Mouse (Mus musculus): ENCODE measurements at regions not wholly inside any gene's neighbourhood (a gene's known extent, or its start where the extent isn't known, plus 50 kb on each side); places are given as distances from the start of the nearest gene placed in this dataset.
A peak's percentile ranks its signal among the peaks of the same experiment; 100 is the strongest.
"Not testable (repeated sequence)": the region's sequence is repeated elsewhere in the genome, so short reads cannot be mapped to it uniquely, and the experiment has no call there.

DNA sequence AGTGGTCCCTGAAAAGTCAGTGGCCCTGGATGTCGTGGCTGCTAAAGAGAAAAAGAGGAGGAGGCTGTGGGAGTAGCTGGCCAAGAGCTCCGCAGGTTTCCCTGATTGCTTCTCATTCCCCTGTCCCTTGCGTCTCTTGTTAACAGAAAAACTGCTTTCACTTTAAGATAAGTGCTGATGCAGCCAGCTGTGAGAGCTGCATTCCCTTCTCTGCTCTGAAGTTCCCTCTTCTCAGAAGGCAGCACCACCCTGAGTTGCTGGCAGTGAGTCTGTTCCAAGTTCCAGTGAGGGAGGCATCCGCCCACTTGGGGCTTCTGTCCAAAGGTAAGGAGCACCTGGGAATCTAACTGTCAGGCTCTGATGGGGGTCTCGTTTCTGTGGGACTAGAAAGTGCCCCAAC is 63.5 kb downstream of the Olfr693 start:
- not testable (repeated sequence) for DNase-seq

DNA sequence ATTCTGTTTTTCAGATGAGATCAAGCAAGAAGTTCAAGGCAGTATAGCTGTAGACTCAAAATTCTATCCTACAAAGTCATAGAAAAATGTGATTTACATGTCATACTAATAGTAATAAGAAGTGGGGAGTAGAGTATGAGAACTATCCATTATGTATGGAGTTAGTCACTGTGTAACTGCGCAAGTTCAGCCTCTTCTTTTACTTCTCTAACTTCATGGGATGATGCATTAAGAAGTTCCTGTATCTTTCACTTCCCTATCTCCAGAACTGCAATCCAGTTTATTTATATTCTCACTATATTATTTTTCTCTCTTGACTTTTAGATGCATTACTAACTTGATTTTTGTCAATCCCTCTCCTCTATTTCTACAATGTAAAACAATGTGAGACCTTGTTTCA is 67.7 kb downstream of the Olfr693 start:
- no peak for DNase-seq

DNA sequence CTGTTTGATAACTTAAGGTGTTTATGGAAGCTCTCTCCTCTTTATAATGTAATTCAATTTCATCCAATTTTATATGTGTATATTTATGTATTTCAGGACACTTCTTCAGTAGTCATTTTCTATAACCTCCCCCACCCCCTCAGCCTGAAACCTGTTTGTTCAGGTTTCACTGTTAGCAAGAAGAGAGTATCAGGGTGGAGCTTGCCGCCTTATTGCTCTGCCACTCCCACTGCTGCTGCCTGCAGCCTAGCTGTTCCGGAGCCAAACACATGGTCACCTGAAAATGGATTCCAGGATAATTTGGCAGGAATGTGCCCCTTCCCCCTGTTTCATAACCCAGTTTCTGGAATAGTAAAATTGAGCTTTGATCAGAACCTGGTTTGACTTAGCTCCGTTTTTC is 100.0 kb downstream of the Olfr693 start:
- no peak for DNase-seq

DNA sequence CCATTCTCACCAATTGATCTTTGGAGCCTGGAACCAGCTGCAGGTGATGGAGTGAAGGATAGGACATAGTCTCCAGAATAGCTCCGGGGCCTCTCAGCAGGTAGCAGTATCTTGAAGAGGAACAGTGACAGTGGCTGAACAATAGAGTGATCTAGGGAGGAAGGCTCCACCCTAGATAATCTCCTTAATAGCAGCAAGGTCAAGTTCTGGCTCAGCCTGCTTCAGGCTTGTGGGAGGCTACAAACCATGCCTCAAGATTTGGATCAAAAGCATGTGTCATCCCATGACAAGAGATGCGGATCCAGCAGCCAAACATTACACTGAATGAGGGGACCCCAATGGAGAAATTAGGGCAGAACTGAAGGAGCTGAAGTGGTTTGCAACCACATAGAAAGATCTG is 112.1 kb downstream of the Olfr693 start:
- not testable (repeated sequence) for DNase-seq

DNA sequence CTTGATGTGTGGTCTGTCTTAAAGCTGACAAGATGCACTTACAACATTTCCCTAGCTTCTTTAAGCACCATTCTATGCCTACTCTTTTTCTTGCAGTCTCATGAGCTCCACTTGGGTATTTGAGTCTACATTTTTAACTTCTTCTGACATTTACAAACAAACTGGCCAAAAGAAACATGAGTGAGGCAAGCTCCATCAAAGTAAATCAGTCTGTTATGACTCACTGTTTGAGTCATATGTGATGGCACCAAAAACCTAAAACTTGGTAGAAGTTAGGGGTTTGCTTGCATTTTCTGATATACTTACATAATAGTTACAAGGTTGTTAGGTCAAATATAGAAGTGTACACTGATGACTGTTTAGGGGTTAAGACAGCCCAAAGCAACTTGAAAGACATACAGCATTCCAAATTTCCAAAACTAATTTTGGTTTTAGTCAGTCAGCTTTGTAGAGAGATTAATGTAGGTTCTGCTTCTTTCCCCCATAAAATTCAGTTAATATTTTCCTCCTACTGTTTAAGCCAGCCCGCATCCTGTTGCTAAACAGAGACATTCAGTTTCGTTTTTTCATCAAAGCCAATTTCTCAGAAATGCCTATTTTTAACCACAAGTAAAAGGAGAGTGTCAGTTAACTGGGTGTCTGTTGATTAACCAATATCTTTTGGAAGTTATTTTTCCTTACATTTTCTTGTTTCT is 129.4 kb downstream of the Olfr693 start:
- DNase-seq, result no peak

DNA sequence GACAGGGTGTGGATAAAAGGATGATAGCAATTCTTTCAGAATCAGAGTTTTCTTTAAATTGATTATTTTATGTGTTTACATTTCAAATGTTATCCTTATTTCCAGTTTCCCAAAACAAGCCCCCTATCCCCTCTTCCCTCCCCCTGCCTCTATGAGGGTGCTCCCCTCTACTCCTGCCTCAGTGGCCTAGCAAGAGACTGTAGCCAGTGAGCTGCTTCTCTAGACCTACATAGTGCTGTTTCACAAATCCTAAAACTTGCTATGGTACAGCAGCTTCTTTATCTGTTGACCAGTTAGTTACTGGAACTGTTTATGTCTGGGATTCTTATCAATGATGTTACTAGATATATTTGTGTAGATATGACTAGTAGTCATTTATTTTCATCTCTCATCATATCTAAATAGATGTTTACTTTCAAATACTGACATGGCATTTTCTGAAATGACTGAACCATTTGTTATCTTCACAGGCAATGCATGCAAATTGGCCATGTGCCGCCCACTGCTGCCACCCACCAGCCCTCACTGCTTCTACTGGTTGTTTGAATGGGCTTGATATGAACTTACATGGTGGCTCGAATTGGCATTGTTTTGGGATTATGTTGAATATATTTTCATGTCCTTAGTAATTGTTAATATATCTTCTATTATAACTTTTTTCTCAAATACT is 150.8 kb downstream of the Olfr693 start:
- not testable (repeated sequence) for DNase-seq

DNA sequence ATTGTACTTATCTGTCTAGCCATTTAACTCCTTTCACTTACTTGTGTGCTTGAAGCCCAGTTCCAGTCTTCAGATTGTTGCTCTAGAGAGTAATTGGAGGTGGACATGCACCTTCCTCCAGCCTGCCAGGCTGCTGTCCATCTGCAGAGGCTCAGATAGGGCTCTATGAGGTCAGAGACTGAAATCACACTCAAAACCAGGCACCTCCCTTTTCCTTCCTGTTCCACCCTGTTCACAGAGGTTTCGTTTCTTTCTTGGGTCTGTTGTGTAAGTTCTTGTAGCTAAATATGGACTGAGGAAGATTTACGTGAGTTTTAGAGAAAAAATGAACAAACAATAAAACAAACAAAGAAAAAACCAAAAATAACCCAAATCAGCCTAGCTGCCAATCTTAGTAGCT is 151.4 kb downstream of the Olfr693 start:
- peak; percentile 26 for DNase-seq

DNA sequence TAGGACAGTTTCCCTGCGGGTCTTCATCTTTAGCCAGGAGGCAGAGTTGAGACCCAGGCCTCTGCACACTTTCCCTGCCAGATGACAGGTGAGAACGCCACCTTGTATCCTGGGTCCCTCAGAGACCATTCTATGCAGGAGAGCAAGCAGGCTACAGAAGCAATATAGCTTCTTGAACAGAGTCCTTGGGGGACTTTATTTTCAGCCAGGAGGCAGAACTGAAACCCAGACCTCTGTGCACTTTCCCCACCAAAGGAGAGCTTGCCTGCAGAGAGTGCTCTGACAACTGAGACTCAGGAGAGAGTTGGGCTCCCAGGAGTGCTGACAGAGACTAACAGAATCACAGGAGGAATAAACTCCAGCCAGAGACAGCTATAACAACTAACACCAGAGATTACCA is 185.5 kb downstream of the Olfr693 start:
- no peak for DNase-seq

Measured in kidney, postnatal 14 days (tissue).